Mouse (Mus musculus) small intestine, adult 2 months (tissue): Measurements from ENCODE around the gene Rgcc.

Source experiments
- CTCF ChIP-seq: fragments of 200-500 bp; IDR thresholded peaks from 2 replicates; pipeline ENCODE4 v1.5.1; 2012; ENCODE audit warnings: low read depth, mild to moderate bottlenecking, control low read depth, inconsistent platforms, low read length, moderate library complexity, mixed read lengths; ENCODE audit not compliant: insufficient replicate concordance, insufficient read length; ENCODE audit errors: extremely low read depth
- POLR2A ChIP-seq: fragments of 200-500 bp; IDR thresholded peaks from 2 replicates; pipeline ENCODE4 v1.6.1; 2012; ENCODE audit warnings: low read depth, mild to moderate bottlenecking, control low read depth, inconsistent platforms, low read length, moderate library complexity

DNA sequence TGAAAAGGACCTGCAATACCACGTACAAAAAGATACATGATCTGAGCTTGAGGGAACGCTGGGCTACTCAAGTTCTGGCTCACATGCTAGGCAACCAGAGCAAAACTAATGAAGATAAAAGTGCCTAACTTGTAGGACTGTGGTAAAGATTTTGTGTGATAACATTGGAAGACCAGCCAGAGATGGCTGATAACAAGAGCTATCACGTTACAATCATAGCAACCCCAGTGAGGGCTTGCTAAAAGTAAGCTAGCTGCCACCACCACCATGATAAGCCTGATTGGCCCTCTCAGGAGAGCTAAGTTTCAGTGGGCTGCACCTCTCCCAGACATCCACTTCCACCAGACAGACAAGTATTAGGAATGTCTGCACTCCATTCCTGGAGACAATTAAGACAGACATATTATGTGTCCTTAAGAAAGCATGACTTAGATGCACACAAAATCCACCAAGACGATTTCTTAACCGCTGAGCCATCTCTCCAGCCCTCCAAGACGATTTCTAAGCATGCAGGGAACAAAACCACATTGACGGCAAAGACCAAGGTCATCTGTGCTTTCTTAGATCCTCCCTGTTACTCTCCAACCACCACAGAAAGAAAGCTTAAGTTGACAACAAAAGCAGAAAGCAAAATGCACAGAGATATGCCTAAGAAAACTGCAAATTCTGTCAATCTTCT is 3.0 kb downstream of the Rgcc start:
- TF ChIP-seq POLR2A (no peak), CTCF (no peak)
